ENCODE assay signal across 20 mouse cellular contexts in the genomic region with DNA sequence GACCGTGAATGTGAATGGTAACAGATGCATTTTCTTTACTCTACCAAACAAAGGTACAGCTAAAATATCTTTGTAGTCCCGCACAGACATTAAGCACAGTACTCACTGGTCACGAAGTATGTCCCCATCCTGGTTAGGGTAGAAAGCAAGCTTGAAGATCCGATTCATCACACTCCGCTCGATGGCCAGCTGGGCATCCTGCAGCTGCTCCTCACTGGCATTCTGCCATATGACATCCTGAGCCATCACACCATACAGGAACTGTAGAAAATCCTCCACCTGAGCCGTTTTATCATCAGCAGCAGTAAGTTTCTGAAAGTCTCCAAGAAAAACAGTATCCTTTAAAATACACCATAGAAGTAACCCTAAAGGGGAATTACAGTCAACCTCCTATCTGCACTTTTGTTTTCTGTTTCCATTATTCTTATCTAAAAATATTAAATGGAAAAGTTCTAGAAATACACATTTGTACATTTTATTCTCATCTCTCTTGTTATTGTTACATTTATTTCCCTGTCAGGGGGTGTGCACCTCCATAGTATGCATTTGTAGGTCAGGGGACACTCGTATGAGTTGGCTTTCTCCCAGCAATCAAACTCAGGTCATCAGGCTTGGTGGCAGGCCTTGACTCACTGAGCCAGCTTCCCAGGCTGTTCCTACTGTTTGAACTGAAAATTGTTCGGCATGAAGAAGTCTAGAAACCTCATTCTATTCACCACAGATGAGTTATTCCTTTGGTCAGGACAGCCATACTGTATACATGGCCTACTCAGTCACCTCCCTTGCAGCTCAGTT.
A peak's percentile ranks its signal among the peaks of the same experiment; 100 is the strongest.
DNase-seq lines count a peak whose midpoint lies in the region; ATAC-seq and TF ChIP-seq lines count a peak whose summit lies in the region.
"Had no signal": no experiment of that assay in that cellular context is flagged by ENCODE, and none has a peak within 500 bp of the region (broad histone marks: within the 10 kb centered on the region; RNA-seq: fewer than 3 reads in every experiment).

No protein-coding gene starts in this region.

- DNase-seq in cerebellum, postnatal 10 days, result peak; percentile 84 to 85
- no peak for DNase-seq in cerebellum, adult 8-10 months
- DNase-seq in hindbrain, postnatal 0 days (ENCODE audit: low spot score), result peak; percentile 75
- no peak for DNase-seq in neural tube, embryonic 10.5 days (ENCODE audit: extremely low spot score, low spot score)
- DNase-seq in brain, embryonic 14.5 days (ENCODE audit: low read depth), result peak; percentile 33
- DNase-seq in natural killer cell, adult 2 months (ENCODE audit: low spot score in 2 of 2), result no peak
- DNase-seq: adrenal gland, adult 8-10 months; adrenal gland, postnatal 36 days; gastrocnemius, postnatal 10 days; heart, adult 18-20 months; heart, postnatal 10 days; heart, postnatal 4 days had no signal

- H3K27me3 ChIP-seq in hindbrain, postnatal 0 days (ENCODE audit: insufficient read depth, low read length), result no peaks in the 10 kb centered on the region
- H3K27me3 ChIP-seq in hindbrain, embryonic 12.5 days, result no peaks in the 10 kb centered on the region
- H3K27me3 ChIP-seq in neural tube, embryonic 13.5 days, result no peaks in the 10 kb centered on the region
- H3K27me3 ChIP-seq: forebrain, embryonic 15.5 days; hindbrain, embryonic 15.5 days had no signal

- no peak overlapping the region for H3K27ac ChIP-seq in hindbrain, postnatal 0 days
- H3K27ac ChIP-seq in hindbrain, embryonic 12.5 days, result no peak overlapping the region
- 0 out of 2 replicates have a peak overlapping the region, but pooled peaks have one; percentile 11 for H3K27ac ChIP-seq in neural tube, embryonic 13.5 days (replicated peaks)
- H3K27ac ChIP-seq: embryonic facial prominence, embryonic 10.5 days; forebrain, embryonic 15.5 days; heart, embryonic 10.5 days; hindbrain, embryonic 15.5 days had no signal

- H3K4me2 ChIP-seq in hindbrain, postnatal 0 days (ENCODE audit: low read depth, low read length), result no peak overlapping the region
- no peak overlapping the region for H3K4me2 ChIP-seq in hindbrain, embryonic 12.5 days (replicated peaks)
- H3K4me2 ChIP-seq in neural tube, embryonic 13.5 days, result no peak overlapping the region
- H3K4me2 ChIP-seq: forebrain, embryonic 15.5 days; hindbrain, embryonic 15.5 days had no signal

- WGBS in hindbrain, postnatal 0 days, result 55% methylated on average over 9 of the region's 9 CpGs
- WGBS in hindbrain, embryonic 12.5 days, result 90% methylated on average over 9 of the region's 9 CpGs
- WGBS in neural tube, embryonic 13.5 days, result 69% methylated on average over 9 of the region's 9 CpGs

- 0 out of 2 replicates have a peak, but pooled peaks have one; percentile 55 for ATAC-seq in hindbrain, postnatal 0 days
- no peak for ATAC-seq in hindbrain, embryonic 12.5 days (ENCODE audit: low FRiP score)
- no peak for ATAC-seq in neural tube, embryonic 13.5 days (ENCODE audit: low read depth)
- ATAC-seq: forebrain, embryonic 15.5 days; inflammation-experienced regulatory T-cells, adult 6 months; intestine, postnatal 0 days had no signal

- no peaks in the 10 kb centered on the region for H3K9me3 ChIP-seq in hindbrain, postnatal 0 days (ENCODE audit: low read length)
- no peaks in the 10 kb centered on the region for H3K9me3 ChIP-seq in hindbrain, embryonic 12.5 days (replicated peaks)
- no peaks in the 10 kb centered on the region for H3K9me3 ChIP-seq in neural tube, embryonic 13.5 days
- H3K9me3 ChIP-seq: embryonic facial prominence, embryonic 10.5 days; forebrain, embryonic 15.5 days; heart, embryonic 10.5 days; hindbrain, embryonic 15.5 days had no signal

- no peak overlapping the region for H3K4me3 ChIP-seq in hindbrain, postnatal 0 days (ENCODE audit: low read length)
- no peak overlapping the region for H3K4me3 ChIP-seq in hindbrain, embryonic 12.5 days
- H3K4me3 ChIP-seq in neural tube, embryonic 13.5 days, result no peak overlapping the region
- H3K4me3 ChIP-seq: embryonic facial prominence, embryonic 10.5 days; forebrain, embryonic 15.5 days; heart, embryonic 10.5 days; hindbrain, embryonic 15.5 days had no signal

- H3K9ac ChIP-seq in hindbrain, postnatal 0 days (replicated peaks; ENCODE audit: low read length), result no peak overlapping the region
- no peak overlapping the region for H3K9ac ChIP-seq in hindbrain, embryonic 12.5 days
- no peak overlapping the region for H3K9ac ChIP-seq in neural tube, embryonic 13.5 days
- H3K9ac ChIP-seq: forebrain, embryonic 15.5 days; hindbrain, embryonic 15.5 days had no signal

- H3K36me3 ChIP-seq in hindbrain, postnatal 0 days (ENCODE audit: insufficient read depth, low read length), result peaks cover 57% of the 10 kb centered on the region; the same call in 1 of the 2 replicates
- peaks cover 74% of the 10 kb centered on the region for H3K36me3 ChIP-seq in hindbrain, embryonic 12.5 days
- H3K36me3 ChIP-seq in neural tube, embryonic 13.5 days, result peaks cover 77% of the 10 kb centered on the region

- TF ChIP-seq CTCF in hindbrain, postnatal 0 days (IDR thresholded peaks at IDR 0.05; ENCODE audit: low read depth), result no peak
- no peak for TF ChIP-seq CTCF in brain, embryonic 14.5 days (IDR thresholded peaks at IDR 0.05; ENCODE audit: borderline replicate concordance, extremely low read depth, insufficient read depth, insufficient read length)

- no peaks in the 10 kb centered on the region for H3K4me1 ChIP-seq in hindbrain, postnatal 0 days (ENCODE audit: insufficient read depth, low read length)
- no peaks in the 10 kb centered on the region for H3K4me1 ChIP-seq in hindbrain, embryonic 12.5 days
- H3K4me1 ChIP-seq in neural tube, embryonic 13.5 days (replicated peaks), result no peaks in the 10 kb centered on the region
- H3K4me1 ChIP-seq: embryonic facial prominence, embryonic 10.5 days; forebrain, embryonic 15.5 days; heart, embryonic 10.5 days; hindbrain, embryonic 15.5 days had no signal

- TF ChIP-seq POLR2A in brain, embryonic 14.5 days (IDR thresholded peaks at IDR 0.05; ENCODE audit: borderline replicate concordance, extremely low read depth, insufficient read depth, insufficient read length, poor library complexity, severe bottlenecking), result no peak

Comparison
In these comparisons a context has a peak if more than half of its experiments do, and no peak if none do; other contexts are left out.
1. DNase-seq: peak in cerebellum, postnatal 10 days (2 of 2), hindbrain, postnatal 0 days (single experiment) and brain, embryonic 14.5 days (single experiment); none in cerebellum, adult 8-10 months (single experiment), neural tube, embryonic 10.5 days (single experiment) and natural killer cell, adult 2 months (0 of 2).